Mouse (Mus musculus) stomach, embryonic 14.5 days (tissue): ENCODE data around the gene Ctps. TPM values are rescaled to one million over a fixed set of nuclear protein-coding genes. Genes with fewer than 3 reads are reported as not detected.
A peak's percentile ranks its signal among the peaks of the same experiment; 100 is the strongest.

Experiments
- ATAC-seq: fragments of 200-750 bp; cut with Nextera tagmentation; 2 replicates; pipeline ENCODE4 v1.8.0; 2017; ENCODE audit warnings: low read depth, moderate TSS enrichment; ENCODE audit not compliant: insufficient number of reproducible peaks, insufficient read depth, low FRiP score
- H3K27ac ChIP-seq: fragments of 300-500 bp; sonication (generic); 2 replicates; pipeline ENCODE4 v1.5.1; 2014; ENCODE audit warnings: mild to moderate bottlenecking, low read length, moderate library complexity, mixed read lengths
- H3K27me3 ChIP-seq: fragments of 300-500 bp; sonication (generic); 2 replicates; pipeline ENCODE4 v1.6.1; 2014; ENCODE audit warnings: low read length, control low read depth, mixed read lengths; ENCODE audit not compliant: control insufficient read depth, insufficient read depth
- H3K36me3 ChIP-seq: fragments of 300-500 bp; sonication (generic); 2 replicates; pipeline ENCODE4 v1.6.1; 2014; ENCODE audit warnings: mild to moderate bottlenecking, control low read depth, low read length, moderate library complexity, mixed read lengths; ENCODE audit not compliant: control insufficient read depth, insufficient read depth
- H3K4me1 ChIP-seq: fragments of 300-500 bp; sonication (generic); 2 replicates; pipeline ENCODE4 v1.6.1; 2014; ENCODE audit warnings: low read length, control low read depth, mixed read lengths; ENCODE audit not compliant: control insufficient read depth, insufficient read depth
- H3K4me2 ChIP-seq: fragments of 300-500 bp; sonication (generic); replicated peaks from 2 replicates; pipeline ENCODE4 v1.6.1; 2014; ENCODE audit warnings: low read depth, low read length, control low read depth
- H3K4me3 ChIP-seq: fragments of 300-500 bp; sonication (generic); 2 replicates; pipeline ENCODE4 v1.5.1; 2014; ENCODE audit warnings: low read depth, low read length, control low read depth
- H3K9ac ChIP-seq: fragments of 300-500 bp; sonication (generic); replicated peaks from 2 replicates; pipeline ENCODE4 v1.6.1; 2014; ENCODE audit warnings: low read depth, mild to moderate bottlenecking, control low read depth, low read length, moderate library complexity, mixed read lengths
- H3K9me3 ChIP-seq: fragments of 300-500 bp; sonication (generic); 2 replicates; pipeline ENCODE4 v1.6.1; 2016; ENCODE audit warnings: low read depth, low read length, control low read depth; ENCODE audit not compliant: control insufficient read depth
- WGBS: fragments of 180-500 bp; shearing (Covaris S2); extraction: QIAGEN DNeasy Blood & Tissue Kit; methylation state at CpG from one replicate; pipeline ENCODE4 v1.1.7; 2014; 5-methylcytosine and 5-hydroxymethylcytosine counted together
- polyA plus RNA-seq: library from polyadenylated mRNA; unstranded; fragments of >200 nt; fragmentation: Nextera tagmentation; extraction: Ambion mirVana; gene quantifications from 2 replicates; pipeline ENCODE4 v1.2.1, GENCODE M21; 2014

The Ctps gene
- polyA plus RNA-seq, 1 experiment from 2014 or later = 79.7 TPM

- Histone ChIP-seq H3K36me3 (no peaks in the 10 kb centered on the region), H3K9ac (no peak overlapping the region), H3K4me3 (no peak overlapping the region), H3K27me3 (no peaks in the 10 kb centered on the region), H3K27ac (no peak overlapping the region), H3K4me2 (no peak overlapping the region), H3K9me3 (no peaks in the 10 kb centered on the region), H3K4me1 (no peaks in the 10 kb centered on the region)
- WGBS = 65% methylated on average over 1 of the region's 1 CpGs
- ATAC-seq = no peak
Measured at GRCm38 (mm10) chr4:120586986-120587385, 16.9 kb upstream of the Ctps start.

DNA sequence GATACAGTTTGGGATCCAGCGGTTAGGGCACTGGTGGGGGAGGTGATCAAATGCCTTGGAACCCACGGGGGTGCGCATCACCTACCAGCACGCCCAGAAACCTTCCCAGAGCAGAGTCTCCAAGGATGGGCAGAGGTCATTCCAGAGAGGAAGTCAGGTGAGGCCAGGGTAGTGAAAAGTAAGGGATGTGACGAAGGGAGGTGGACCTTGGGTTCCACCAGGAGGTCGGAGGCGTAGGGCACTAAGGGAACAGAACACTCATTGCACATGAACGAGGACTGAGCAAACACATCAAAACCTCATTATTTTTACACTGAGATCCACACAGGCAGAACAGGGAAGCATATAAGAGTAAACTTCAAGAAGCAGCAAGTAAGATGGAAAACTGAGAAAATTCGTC, 11.6 kb upstream of the Ctps start:
- Histone ChIP-seq H3K36me3 (no peaks in the 10 kb centered on the region), H3K9me3 (no peaks in the 10 kb centered on the region), H3K4me1 (no peaks in the 10 kb centered on the region), H3K27ac (no peak overlapping the region), H3K4me3 (no peak overlapping the region), H3K4me2 (no peak overlapping the region), H3K9ac (no peak overlapping the region), H3K27me3 (no peaks in the 10 kb centered on the region)
- no peak for ATAC-seq
- 72% methylated on average over 9 of the region's 9 CpGs for WGBS

- 69% methylated on average over 5 of the region's 5 CpGs for WGBS
Measured at GRCm38 (mm10) chr4:120580894-120581293, 10.8 kb upstream of the Ctps start.

DNA sequence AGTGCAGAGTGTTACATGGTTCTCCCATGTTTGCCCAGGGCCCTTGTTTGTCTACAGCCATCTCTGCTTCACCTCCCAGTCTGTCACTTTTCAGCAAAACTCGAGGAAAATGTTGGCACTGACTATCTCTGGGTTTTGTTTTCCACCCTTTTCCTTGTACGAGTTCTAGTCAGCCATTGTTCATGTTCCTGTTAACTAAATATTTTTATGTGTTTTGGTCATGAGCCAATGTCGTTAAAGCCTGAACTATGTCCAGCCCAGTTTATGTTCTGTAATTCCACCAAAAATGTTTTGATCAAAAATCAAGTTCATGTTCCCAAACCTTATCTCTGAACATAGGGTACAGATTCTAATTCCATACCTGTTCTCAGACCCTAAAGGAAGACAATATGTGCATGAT, 1.6 kb upstream of the Ctps start:
- H3K4me2 ChIP-seq = no peak overlapping the region
- no peak overlapping the region for H3K4me3 ChIP-seq
- no peaks in the 10 kb centered on the region for H3K27me3 ChIP-seq
- H3K27ac ChIP-seq = no peak overlapping the region
- H3K4me1 ChIP-seq = peaks cover 26% of the 10 kb centered on the region; the same call in 1 of the 2 replicates
- H3K36me3 ChIP-seq = no peaks in the 10 kb centered on the region
- no peak for ATAC-seq
- H3K9me3 ChIP-seq = no peaks in the 10 kb centered on the region
- 45% methylated on average over 3 of the region's 3 CpGs for WGBS
- no peak overlapping the region for H3K9ac ChIP-seq

More at GRCm38 (mm10) chr4:120580894-120581293, 10.8 kb upstream of the Ctps start:
- ATAC-seq = no peak
- Histone ChIP-seq H3K36me3 (no peaks in the 10 kb centered on the region), H3K27me3 (no peaks in the 10 kb centered on the region), H3K9ac (no peak overlapping the region), H3K27ac (no peak overlapping the region), H3K4me1 (no peaks in the 10 kb centered on the region), H3K9me3 (no peaks in the 10 kb centered on the region), H3K4me3 (no peak overlapping the region), H3K4me2 (no peak overlapping the region)

GRCm38 (mm10) chr4:120571070-120571464, 991 bp upstream of the Ctps start:
- H3K4me2 ChIP-seq = peak overlapping the region; percentile 73
- ATAC-seq = no peak
- H3K4me3 ChIP-seq = peak overlapping the region; percentile 81; the same call in 1 of the 2 replicates
- peak overlapping the region; percentile 93 for H3K27ac ChIP-seq
- 55% methylated on average over 3 of the region's 3 CpGs for WGBS
- H3K27me3 ChIP-seq = no peaks in the 10 kb centered on the region
- H3K4me1 ChIP-seq = peaks cover 26% of the 10 kb centered on the region; the same call in 1 of the 2 replicates
- no peaks in the 10 kb centered on the region for H3K36me3 ChIP-seq
- H3K9me3 ChIP-seq = no peaks in the 10 kb centered on the region
- H3K9ac ChIP-seq = no peak overlapping the region

DNA sequence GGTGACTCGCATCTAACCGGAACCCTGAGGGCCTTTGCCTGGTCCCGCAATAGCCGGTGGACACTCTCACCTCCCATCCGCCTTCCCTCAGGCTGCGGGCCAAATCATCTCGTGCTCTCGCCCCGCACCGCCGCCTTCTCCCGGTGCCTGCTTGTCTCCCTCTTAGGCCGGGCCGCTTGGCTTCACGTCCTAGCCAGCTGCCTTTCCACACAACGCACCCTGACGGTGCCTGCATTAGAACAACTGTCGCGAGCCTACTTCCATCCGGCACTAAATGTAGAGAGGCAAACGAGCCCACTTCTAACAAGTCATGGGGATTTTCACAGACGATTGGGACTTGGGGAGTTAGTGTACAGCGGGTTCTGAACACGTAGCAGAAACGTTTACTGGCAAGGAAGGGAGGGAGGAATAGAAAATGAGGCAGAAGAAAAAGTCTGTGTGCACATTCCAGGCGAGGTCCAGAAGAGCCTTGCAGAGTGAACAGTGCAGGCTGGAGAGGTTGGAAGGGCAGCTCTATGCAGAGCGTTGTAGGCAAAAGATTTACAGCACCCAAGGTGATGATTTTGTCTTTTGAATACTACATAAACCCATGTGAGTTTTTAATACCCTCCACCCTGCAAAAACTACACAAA, 478 bp upstream of the Ctps start:
- H3K27me3 ChIP-seq = no peaks in the 10 kb centered on the region
- peak overlapping the region; percentile 73 for H3K4me2 ChIP-seq
- H3K9me3 ChIP-seq = no peaks in the 10 kb centered on the region
- H3K4me1 ChIP-seq = peaks cover 26% of the 10 kb centered on the region; the same call in 1 of the 2 replicates
- WGBS = 1% methylated on average over 27 of the region's 27 CpGs
- 0 out of 2 replicates have a peak, but pooled peaks cover 2% of the 10 kb centered on the region for H3K36me3 ChIP-seq
- peak overlapping the region; percentile 74 for H3K9ac ChIP-seq
- ATAC-seq = peak; percentile 62
- H3K27ac ChIP-seq = peak overlapping the region; percentile 93
- H3K4me3 ChIP-seq = peak overlapping the region; percentile 81

- Histone ChIP-seq H3K27ac (no peak overlapping the region; the same call in 1 of the 2 replicates), H3K27me3 (no peaks in the 10 kb centered on the region)
Measured at GRCm38 (mm10) chr4:120569025-120569424, 1.1 kb downstream of the Ctps start.

GRCm38 (mm10) chr4:120568005-120568404, 2.1 kb downstream of the Ctps start:
- Histone ChIP-seq H3K27me3 (no peaks in the 10 kb centered on the region), H3K9me3 (no peaks in the 10 kb centered on the region), H3K4me1 (peaks cover 26% of the 10 kb centered on the region; the same call in 1 of the 2 replicates), H3K4me2 (peak overlapping the region; percentile 73), H3K27ac (peak overlapping the region; percentile 34; the same call in 1 of the 2 replicates), H3K4me3 (peak overlapping the region; percentile 81), H3K36me3 (peaks cover 22% of the 10 kb centered on the region), H3K9ac (0 out of 2 replicates have a peak overlapping the region, but pooled peaks have one; percentile 2)
- no peak for ATAC-seq
- WGBS = 22% methylated on average over 5 of the region's 5 CpGs

More at GRCm38 (mm10) chr4:120569025-120569424, 1.1 kb downstream of the Ctps start:
- Histone ChIP-seq H3K36me3 (peaks cover 11% of the 10 kb centered on the region), H3K9ac (peak overlapping the region; percentile 74), H3K4me1 (peaks cover 26% of the 10 kb centered on the region; the same call in 1 of the 2 replicates), H3K4me3 (peak overlapping the region; percentile 81), H3K4me2 (peak overlapping the region; percentile 73), H3K9me3 (no peaks in the 10 kb centered on the region)
- ATAC-seq = no peak
- WGBS = 3% methylated on average over 4 of the region's 4 CpGs
